Mouse (Mus musculus): ENCODE data around the gene Uhmk1.

DNA sequence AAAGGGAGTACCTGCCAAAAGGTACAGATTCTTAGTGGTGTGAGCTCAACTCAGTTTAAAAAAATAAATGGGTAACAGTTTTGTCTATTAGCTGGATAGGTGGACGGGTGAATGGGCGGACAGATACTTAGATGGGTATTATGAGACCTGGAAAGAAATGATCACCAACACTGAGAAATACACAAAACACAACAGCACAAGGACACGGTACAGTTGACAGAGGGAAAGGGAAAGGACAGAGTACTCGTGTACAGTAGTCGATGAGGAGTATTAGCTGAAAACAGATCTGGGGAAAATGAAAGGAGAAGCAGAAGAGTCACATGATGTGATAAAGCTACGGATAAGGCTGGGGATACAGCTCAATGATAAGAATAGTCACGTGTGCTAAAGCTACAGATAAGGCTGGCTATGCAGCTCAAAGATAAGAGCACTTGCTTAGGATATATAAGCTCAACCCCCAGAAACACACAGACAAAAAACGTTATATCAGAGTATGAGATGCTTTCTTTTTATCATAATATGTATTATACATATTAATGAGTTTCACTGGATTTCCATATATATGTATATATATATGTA lies 38.4 kb downstream of the Uhmk1 start:
- TF ChIP-seq HCFC1 (IDR thresholded peaks at IDR 0.05; ENCODE audit: borderline replicate concordance, insufficient read depth, low read length) = no peak
- no peak for TF ChIP-seq ZC3H11A (IDR thresholded peaks at IDR 0.05; ENCODE audit: borderline replicate concordance, low read depth, low read length)
